Mouse (Mus musculus) hindbrain, embryonic 15.5 days (tissue): ENCODE data around the gene Serpina1e. TPM values are rescaled to one million over a fixed set of nuclear protein-coding genes. Genes with fewer than 3 reads are reported as not detected.

Experiments
- ATAC-seq: fragments of 200-750 bp; cut with Nextera tagmentation; 2 replicates; pipeline ENCODE4 v1.8.0; 2017; ENCODE audit warnings: low read depth, moderate number of reproducible peaks, moderate TSS enrichment; ENCODE audit not compliant: low FRiP score
- H3K27ac ChIP-seq: fragments of 300-500 bp; sonication (generic); replicated peaks from 2 replicates; pipeline ENCODE4 v1.5.1; 2015; ENCODE audit warnings: mild to moderate bottlenecking, inconsistent platforms
- H3K27me3 ChIP-seq: fragments of 300-500 bp; sonication (generic); 2 replicates; pipeline ENCODE4 v1.6.1; 2015; ENCODE audit warnings: control low read depth, inconsistent platforms
- H3K36me3 ChIP-seq: fragments of 300-500 bp; sonication (generic); 2 replicates; pipeline ENCODE4 v1.6.1; 2015; ENCODE audit warnings: control low read depth, inconsistent platforms
- H3K4me1 ChIP-seq: fragments of 300-500 bp; sonication (generic); replicated peaks from 2 replicates; pipeline ENCODE4 v1.6.1; 2015; ENCODE audit warnings: control low read depth, inconsistent platforms
- H3K4me2 ChIP-seq: fragments of 300-500 bp; sonication (generic); 2 replicates; pipeline ENCODE4 v1.6.1; 2015; ENCODE audit warnings: moderate library complexity, mild to moderate bottlenecking, inconsistent platforms
- H3K4me3 ChIP-seq: fragments of 300-500 bp; sonication (generic); 2 replicates; pipeline ENCODE4 v1.5.1; 2015; ENCODE audit warnings: mild to moderate bottlenecking, inconsistent platforms
- H3K9ac ChIP-seq: fragments of 300-500 bp; sonication (generic); 2 replicates; pipeline ENCODE4 v1.6.1; 2015; ENCODE audit warnings: inconsistent platforms
- H3K9me3 ChIP-seq: fragments of 300-500 bp; sonication (generic); 2 replicates; pipeline ENCODE4 v1.6.1; 2016; ENCODE audit warnings: control low read depth, inconsistent platforms
- WGBS: fragments of 180-500 bp; shearing (Covaris S2); methylation state at CpG from one replicate; pipeline ENCODE4 v1.1.7; 2015; 5-methylcytosine and 5-hydroxymethylcytosine counted together
- polyA plus RNA-seq: library from polyadenylated mRNA; unstranded; fragments of >200 nt; fragmentation: Nextera tagmentation; extraction: Ambion mirVana; gene quantifications from 2 replicates; pipeline ENCODE4 v1.2.1, GENCODE M21; 2015

Serpina1e gene
- polyA plus RNA-seq = 0.19 TPM in 1 of 2 replicates, not detected in the other

DNA sequence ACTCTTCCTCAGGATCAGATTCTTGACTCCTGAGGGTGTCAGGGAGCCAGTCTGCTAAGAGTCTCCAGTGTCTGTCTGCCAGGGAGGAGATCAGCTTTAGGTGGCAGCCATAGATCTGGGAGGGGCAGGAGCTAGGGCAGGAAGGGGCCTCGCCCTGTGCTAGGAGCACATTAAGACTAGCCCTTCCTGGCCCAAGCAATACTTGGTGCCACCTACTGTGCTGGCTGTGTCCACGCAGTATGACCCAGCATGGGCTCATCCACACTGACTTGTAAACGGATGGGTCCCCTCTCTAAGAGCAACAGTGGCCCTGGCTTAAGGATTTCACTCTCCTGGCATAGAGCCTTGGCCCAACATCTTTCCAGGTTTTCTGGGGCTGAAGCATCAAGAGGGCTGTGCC, at the start of gene Serpina1e:
Serpina1e (minus strand) TSS at position 178 of the 400 bp plus-strand sequence.
- Histone ChIP-seq H3K4me3 (no peak within 1 kb of the TSS), H3K4me2 (no peak within 1 kb of the TSS), H3K27ac (no peak within 1 kb of the TSS), H3K27me3 (no peaks in the 10 kb centered on the region), H3K9me3 (no peaks in the 10 kb centered on the region), H3K4me1 (no peaks in the 10 kb centered on the region), H3K9ac (no peak within 1 kb of the TSS), H3K36me3 (no peaks in the 10 kb centered on the region)
- WGBS = 79% methylated on average over 3 of the region's 3 CpGs
- no peak for ATAC-seq

DNA sequence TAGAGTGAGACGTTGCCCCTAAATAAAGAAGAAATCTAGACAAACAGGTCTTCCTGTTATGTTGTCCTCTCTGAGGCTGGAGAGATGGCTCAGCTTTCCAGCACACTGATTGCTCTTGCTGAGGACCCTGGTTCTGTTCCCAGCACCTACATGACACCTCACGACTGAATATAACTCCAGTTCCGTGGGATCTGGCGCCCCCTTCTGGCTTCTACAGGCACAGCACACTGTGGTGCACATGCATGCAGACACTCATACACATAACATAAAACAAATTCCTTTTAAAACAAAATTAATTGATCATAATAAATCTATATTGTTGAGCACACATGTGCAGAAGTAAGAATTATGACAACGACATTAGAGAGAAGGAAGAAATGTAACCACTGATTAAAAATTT, 45.9 kb upstream of the Serpina1e start:
- no peak for ATAC-seq
- no peak overlapping the region for H3K9ac ChIP-seq
- no peak overlapping the region for H3K27ac ChIP-seq
- no peak overlapping the region for H3K4me2 ChIP-seq
- no peaks in the 10 kb centered on the region for H3K4me1 ChIP-seq
- no peaks in the 10 kb centered on the region for H3K27me3 ChIP-seq
- no peak overlapping the region for H3K4me3 ChIP-seq
- no peaks in the 10 kb centered on the region for H3K36me3 ChIP-seq
- H3K9me3 ChIP-seq = no peaks in the 10 kb centered on the region
- WGBS = 82% methylated on average over 5 of the region's 5 CpGs

DNA sequence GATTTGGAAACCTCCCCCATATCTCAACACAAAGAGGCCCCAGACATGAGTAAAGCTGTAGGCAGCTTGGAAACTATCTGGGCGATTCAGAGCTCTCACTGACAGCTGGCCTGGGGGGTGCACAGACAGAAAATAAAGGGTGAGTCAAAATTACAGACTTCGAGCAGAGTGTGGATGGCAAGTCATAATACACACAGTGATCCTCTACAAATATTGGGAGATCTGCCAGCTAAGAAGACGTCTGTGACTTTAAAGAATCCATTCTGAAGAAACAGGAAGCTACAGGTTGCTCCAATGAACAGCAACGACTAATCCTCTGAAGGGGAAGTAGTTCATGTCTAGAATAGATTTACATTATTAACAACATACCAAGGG, 44.5 kb upstream of the Serpina1e start:
- no peak overlapping the region for H3K27ac ChIP-seq
- H3K36me3 ChIP-seq = no peaks in the 10 kb centered on the region
- no peak overlapping the region for H3K9ac ChIP-seq
- H3K27me3 ChIP-seq = no peaks in the 10 kb centered on the region
- H3K4me2 ChIP-seq = no peak overlapping the region
- no peak overlapping the region for H3K4me3 ChIP-seq
- ATAC-seq = no peak
- H3K4me1 ChIP-seq = no peaks in the 10 kb centered on the region
- 72% methylated on average over 4 of the region's 4 CpGs for WGBS
- H3K9me3 ChIP-seq = no peaks in the 10 kb centered on the region

- H3K9me3 ChIP-seq = no peaks in the 10 kb centered on the region
- H3K27me3 ChIP-seq = no peaks in the 10 kb centered on the region
- 78% methylated on average over 10 of the region's 10 CpGs for WGBS
- no peak overlapping the region for H3K4me3 ChIP-seq
- H3K4me1 ChIP-seq = no peaks in the 10 kb centered on the region
- H3K9ac ChIP-seq = no peak overlapping the region
- H3K36me3 ChIP-seq = no peaks in the 10 kb centered on the region
- H3K27ac ChIP-seq = no peak overlapping the region
- H3K4me2 ChIP-seq = no peak overlapping the region
- no peak for ATAC-seq
Observed at GRCm38 (mm10) chr12:104002569-104003237, 43.9 kb upstream of the Serpina1e start.

DNA sequence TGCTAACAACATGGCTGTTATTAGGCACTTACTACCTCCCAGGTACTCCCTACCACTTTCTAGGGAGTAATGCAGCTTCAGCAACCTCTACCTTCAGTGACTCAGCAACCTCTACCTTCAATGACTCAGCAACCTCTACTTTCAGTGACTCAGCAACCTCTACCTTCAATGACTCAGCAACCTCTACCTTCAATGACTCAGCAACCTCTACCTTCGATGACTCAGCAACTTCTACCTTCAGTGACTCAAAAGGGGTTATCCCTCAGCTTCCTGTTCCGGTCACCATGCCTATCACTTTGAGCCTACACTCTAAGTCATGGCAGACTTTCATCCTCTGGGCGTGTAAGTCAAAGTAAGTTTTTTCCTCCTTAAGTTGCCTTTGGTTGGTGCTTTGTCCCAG, 41.8 kb upstream of the Serpina1e start:
- no peak overlapping the region for H3K9ac ChIP-seq
- no peak overlapping the region for H3K27ac ChIP-seq
- no peaks in the 10 kb centered on the region for H3K27me3 ChIP-seq
- no peaks in the 10 kb centered on the region for H3K36me3 ChIP-seq
- H3K4me1 ChIP-seq = no peaks in the 10 kb centered on the region
- no peak overlapping the region for H3K4me2 ChIP-seq
- WGBS = 92% methylated on average over 3 of the region's 3 CpGs
- no peaks in the 10 kb centered on the region for H3K9me3 ChIP-seq
- no peak overlapping the region for H3K4me3 ChIP-seq
- no peak for ATAC-seq

DNA sequence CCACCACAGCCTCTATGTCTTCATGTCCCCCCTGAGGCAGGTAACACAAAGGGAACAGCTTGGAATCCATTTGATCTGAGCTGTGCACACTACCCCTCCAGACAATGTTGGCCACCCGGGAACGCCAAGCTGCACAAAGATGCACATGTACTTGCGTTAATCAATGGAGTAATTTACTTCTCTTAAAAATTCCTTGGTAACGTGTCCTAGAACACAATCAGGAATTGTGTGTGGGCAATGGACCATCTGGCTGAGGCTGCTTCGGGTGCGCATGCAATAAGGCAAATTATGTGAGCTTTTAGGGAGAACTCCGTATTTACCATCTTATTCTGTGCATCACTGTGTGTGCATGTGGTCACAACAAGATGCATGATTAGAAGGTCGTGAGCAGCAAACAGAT, 40.8 kb upstream of the Serpina1e start:
- no peaks in the 10 kb centered on the region for H3K36me3 ChIP-seq
- H3K27me3 ChIP-seq = no peaks in the 10 kb centered on the region
- 62% methylated on average over 8 of the region's 8 CpGs for WGBS
- H3K4me1 ChIP-seq = no peaks in the 10 kb centered on the region
- H3K4me2 ChIP-seq = no peak overlapping the region
- no peaks in the 10 kb centered on the region for H3K9me3 ChIP-seq
- no peak overlapping the region for H3K4me3 ChIP-seq
- H3K9ac ChIP-seq = no peak overlapping the region
- no peak for ATAC-seq
- no peak overlapping the region for H3K27ac ChIP-seq

GRCm38 (mm10) chr12:103996513-103996912, 37.7 kb upstream of the Serpina1e start:
- H3K4me2 ChIP-seq = no peak overlapping the region

DNA sequence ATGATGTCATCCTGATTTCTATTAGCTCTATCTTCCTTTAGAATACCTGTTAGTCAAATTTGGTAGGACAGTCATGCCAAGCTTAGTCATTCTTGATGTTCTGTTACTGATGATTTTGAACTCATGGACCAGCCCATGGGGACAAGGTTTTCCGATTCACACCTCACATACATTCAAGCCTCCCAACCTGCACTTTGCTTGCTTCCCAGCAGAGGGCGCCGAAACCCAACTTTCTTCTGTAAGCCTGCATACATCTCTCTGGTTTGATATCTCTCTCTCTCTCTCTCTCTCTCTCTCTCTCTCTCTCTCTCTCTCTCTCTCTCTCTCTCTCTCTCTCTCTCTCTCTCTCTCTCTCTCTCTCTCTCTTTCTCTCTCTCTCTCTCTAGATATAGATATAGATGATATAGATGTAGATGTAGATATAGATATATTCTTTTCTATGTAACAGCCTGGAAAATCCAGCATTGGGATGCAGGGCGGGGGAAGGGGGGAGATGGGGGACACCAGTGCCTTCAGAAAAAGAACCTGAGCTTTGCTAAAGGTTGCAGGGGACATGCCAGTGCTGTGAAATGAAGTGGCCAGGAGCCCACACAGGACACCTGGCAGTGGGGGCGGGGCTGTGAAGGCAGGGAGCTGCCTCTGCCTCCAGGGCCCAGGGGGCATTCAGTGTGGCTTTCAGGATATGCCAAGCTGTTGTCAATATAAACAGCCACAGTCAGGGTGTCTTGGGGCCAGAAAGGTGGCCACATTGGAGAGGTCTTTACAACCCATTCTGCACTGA, 36.7 kb upstream of the Serpina1e start:
- Histone ChIP-seq H3K9me3 (no peaks in the 10 kb centered on the region), H3K9ac (no peak overlapping the region), H3K27me3 (no peaks in the 10 kb centered on the region), H3K27ac (no peak overlapping the region), H3K4me2 (no peak overlapping the region), H3K4me3 (no peak overlapping the region), H3K4me1 (no peaks in the 10 kb centered on the region), H3K36me3 (no peaks in the 10 kb centered on the region)
- 44% methylated on average over 5 of the region's 5 CpGs for WGBS
- peak; percentile 55; the same call in 1 of the 2 replicates for ATAC-seq

More at GRCm38 (mm10) chr12:103996513-103996912, 37.7 kb upstream of the Serpina1e start:
- Histone ChIP-seq H3K9ac (no peak overlapping the region), H3K36me3 (no peaks in the 10 kb centered on the region), H3K4me3 (no peak overlapping the region), H3K27ac (no peak overlapping the region), H3K9me3 (no peaks in the 10 kb centered on the region), H3K4me1 (no peaks in the 10 kb centered on the region), H3K27me3 (no peaks in the 10 kb centered on the region)
- 75% methylated on average over 2 of the region's 2 CpGs for WGBS
- ATAC-seq = no peak

- Histone ChIP-seq H3K4me3 (no peak overlapping the region), H3K4me1 (no peaks in the 10 kb centered on the region), H3K36me3 (no peaks in the 10 kb centered on the region), H3K27me3 (no peaks in the 10 kb centered on the region), H3K4me2 (no peak overlapping the region), H3K9me3 (no peaks in the 10 kb centered on the region), H3K9ac (no peak overlapping the region), H3K27ac (no peak overlapping the region)
- 84% methylated on average over 7 of the region's 7 CpGs for WGBS
- ATAC-seq = no peak
Observed at GRCm38 (mm10) chr12:103992945-103993344, 34.2 kb upstream of the Serpina1e start.

GRCm38 (mm10) chr12:103989857-103990256, 31.1 kb upstream of the Serpina1e start, which contains the start of gene Serpina11:
Gene Serpina11, minus strand, starts transcription at chr12:103989957.
- Histone ChIP-seq H3K4me3 (no peak within 1 kb of the TSS), H3K9me3 (no peaks in the 10 kb centered on the region), H3K27ac (no peak within 1 kb of the TSS), H3K27me3 (no peaks in the 10 kb centered on the region), H3K36me3 (no peaks in the 10 kb centered on the region), H3K4me2 (no peak within 1 kb of the TSS), H3K4me1 (no peaks in the 10 kb centered on the region), H3K9ac (no peak within 1 kb of the TSS)
- WGBS = 92% methylated on average over 6 of the region's 6 CpGs
- no peak for ATAC-seq

DNA sequence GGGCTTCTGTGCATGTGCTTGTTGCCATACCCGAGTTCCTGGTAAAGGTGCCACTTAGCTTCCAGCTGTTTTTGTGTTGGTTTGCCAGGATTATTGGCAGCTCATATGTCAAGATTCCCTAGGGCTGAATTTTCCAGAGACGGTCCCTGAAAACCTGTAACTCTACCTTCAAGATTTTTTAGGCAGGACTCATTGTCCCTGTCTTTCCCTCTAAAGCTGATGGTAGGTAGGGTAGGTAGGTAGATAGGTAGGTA, 30.7 kb upstream of the Serpina1e start:
- Histone ChIP-seq H3K4me2 (no peak overlapping the region), H3K4me3 (no peak overlapping the region), H3K27me3 (no peaks in the 10 kb centered on the region), H3K9me3 (no peaks in the 10 kb centered on the region), H3K9ac (no peak overlapping the region), H3K4me1 (no peaks in the 10 kb centered on the region), H3K27ac (no peak overlapping the region), H3K36me3 (no peaks in the 10 kb centered on the region)
- 73% methylated on average over 2 of the region's 2 CpGs for WGBS
- ATAC-seq = no peak

DNA sequence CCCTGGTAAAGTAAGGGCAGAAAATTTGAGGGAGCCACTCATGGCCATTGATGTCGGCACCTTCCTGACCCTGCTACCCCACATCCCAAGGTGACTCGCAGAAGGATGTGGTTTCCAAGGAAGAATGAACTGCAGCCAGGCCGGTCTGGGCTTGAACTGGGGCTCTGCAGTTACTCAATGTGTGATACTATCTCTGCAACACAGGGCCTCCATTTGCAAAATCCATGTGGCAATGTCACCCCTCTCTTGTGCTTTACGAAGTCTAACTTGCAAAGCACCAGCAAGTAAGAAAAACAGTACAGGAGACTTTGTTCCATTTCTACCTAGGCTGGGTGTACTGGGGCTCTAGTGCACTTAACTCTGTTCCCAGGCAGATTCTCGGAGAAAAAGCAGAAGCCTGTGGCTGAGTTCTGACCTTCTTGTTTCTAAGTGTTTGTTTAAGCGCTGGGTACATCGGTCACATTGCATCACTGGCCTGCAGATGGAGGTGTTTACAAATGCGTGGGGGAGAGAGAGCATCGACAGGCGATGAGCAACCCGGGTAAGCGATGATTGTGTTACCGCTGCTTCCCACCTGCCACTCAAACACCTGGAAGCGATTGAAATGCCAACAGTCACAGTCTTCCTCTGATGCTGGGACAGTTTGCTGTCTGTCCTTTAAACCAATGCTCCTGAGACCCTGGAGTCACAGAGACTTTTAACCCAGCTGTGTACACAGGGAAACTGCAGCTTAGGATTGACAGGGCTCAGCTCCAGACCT, 30.2 kb upstream of the Serpina1e start:
- Histone ChIP-seq H3K4me2 (no peak overlapping the region), H3K27me3 (no peaks in the 10 kb centered on the region), H3K27ac (no peak overlapping the region), H3K9ac (no peak overlapping the region), H3K4me3 (no peak overlapping the region), H3K4me1 (no peaks in the 10 kb centered on the region), H3K36me3 (no peaks in the 10 kb centered on the region), H3K9me3 (no peaks in the 10 kb centered on the region)
- ATAC-seq = no peak
- WGBS = 65% methylated on average over 14 of the region's 14 CpGs
